Mouse (Mus musculus): ENCODE measurements around the gene Spata3. TPM values are rescaled to one million over a fixed set of nuclear protein-coding genes. Genes with fewer than 3 reads are reported as not detected.
"Not testable (repeated sequence)": the region's sequence is repeated elsewhere in the genome, so short reads cannot be mapped to it uniquely, and the experiment has no call there.

The Spata3 gene
- polyA plus RNA-seq (2015; fragmentation: Nextera tagmentation; extraction: Ambion mirVana), result 0.27 TPM in 1 of 2 replicates, not detected in the other

DNA sequence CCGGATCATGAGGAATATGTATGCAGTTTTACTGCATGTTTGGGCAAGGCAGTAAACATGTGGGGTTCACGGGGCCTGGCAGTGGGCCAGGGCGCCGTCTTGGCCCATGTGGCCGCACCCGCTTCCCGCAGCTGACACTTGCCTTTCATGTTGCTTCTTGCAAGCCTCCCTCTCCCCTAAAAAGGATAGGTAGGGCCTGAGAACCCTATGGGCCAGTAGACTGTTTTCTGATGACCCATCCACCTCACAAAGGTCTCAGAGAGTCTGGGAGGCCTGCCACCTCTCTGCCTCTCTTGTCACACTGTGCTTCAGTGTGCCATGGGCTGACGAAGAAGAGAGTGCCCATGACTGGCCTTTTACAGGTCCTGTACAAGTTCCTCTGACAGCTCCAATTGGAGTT is at the start of gene Spata3:
Gene Spata3, plus strand, starts transcription at position 301 of the 400 bp plus-strand sequence.
- H3K9ac ChIP-seq (replicated peaks), result no peak within 1 kb of the TSS
- 93% methylated on average over 8 of the region's 8 CpGs for WGBS
- ATAC-seq, result no peak

DNA sequence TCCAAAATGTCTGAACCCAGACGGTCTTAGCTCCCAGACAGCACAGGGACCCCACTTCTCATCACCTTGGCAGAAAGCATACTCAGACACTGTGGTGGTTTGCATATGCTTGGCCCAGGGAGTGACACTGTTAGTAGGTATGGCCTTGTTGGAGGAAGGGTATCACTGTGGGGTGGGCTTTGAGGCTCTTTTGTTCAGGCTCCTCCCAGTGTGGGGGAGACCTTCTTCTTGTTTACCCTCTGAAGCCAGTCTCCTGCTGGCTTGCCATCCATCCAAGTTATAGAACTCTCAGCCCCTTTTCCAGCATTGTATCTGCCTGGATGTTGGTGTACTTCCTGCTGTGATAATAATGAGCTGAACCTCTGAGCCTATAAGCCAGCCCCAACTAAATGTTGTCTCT is 47.5 kb upstream of the Spata3 start:
- peak overlapping the region; percentile 45 for H3K27ac ChIP-seq
- ATAC-seq, result no peak

More for the DNA sequence above, at the start of gene Spata3:
- Histone ChIP-seq H3K4me2 (replicated peaks) (no peak within 1 kb of the TSS; the same call in 1 of the 2 replicates), H3K27ac (no peak within 1 kb of the TSS), H3K4me1 (replicated peaks) (peaks cover 12% of the 10 kb centered on the region; the same call in 1 of the 2 replicates), H3K27me3 (peaks cover 39% of the 10 kb centered on the region), H3K9me3 (peaks cover 3% of the 10 kb centered on the region; the same call in 1 of the 2 replicates), H3K36me3 (no peaks in the 10 kb centered on the region), H3K4me3 (replicated peaks) (no peak within 1 kb of the TSS)

DNA sequence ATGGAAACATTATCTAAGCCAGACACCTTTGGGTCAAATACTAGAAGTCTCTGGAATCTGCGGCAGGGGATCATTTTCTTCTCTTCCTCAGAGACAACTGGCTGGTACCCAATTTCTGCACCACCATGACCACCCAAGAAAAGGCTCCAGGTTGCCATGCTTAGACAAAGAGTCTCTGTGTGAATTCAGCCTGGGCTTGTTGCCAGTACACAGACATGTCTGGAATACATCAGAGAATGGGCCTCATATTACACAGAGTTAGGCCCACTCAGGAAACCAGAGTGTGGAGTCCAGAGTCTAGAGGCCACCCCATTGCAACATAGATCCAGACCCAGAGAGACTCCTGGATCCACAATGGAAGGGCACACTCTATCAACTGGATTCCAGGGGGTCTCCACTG is 47.1 kb upstream of the Spata3 start:
- no peak overlapping the region for H3K27ac ChIP-seq
- no peaks in the 10 kb centered on the region for H3K36me3 ChIP-seq
- no peak overlapping the region for H3K4me2 ChIP-seq (replicated peaks)
- 71% methylated on average over 1 of the region's 1 CpGs for WGBS
- peak; percentile 43; the same call in 1 of the 2 replicates for ATAC-seq
- H3K4me3 ChIP-seq (replicated peaks), result no peak overlapping the region
- H3K4me1 ChIP-seq (replicated peaks), result no peaks in the 10 kb centered on the region
- no peaks in the 10 kb centered on the region for H3K27me3 ChIP-seq
- H3K9me3 ChIP-seq, result no peaks in the 10 kb centered on the region
- H3K9ac ChIP-seq (replicated peaks), result no peak overlapping the region

More for the DNA sequence above, 47.5 kb upstream of the Spata3 start:
- Histone ChIP-seq H3K4me3 (replicated peaks) (no peak overlapping the region), H3K4me1 (replicated peaks) (no peaks in the 10 kb centered on the region), H3K27me3 (no peaks in the 10 kb centered on the region), H3K36me3 (no peaks in the 10 kb centered on the region), H3K9me3 (no peaks in the 10 kb centered on the region), H3K9ac (replicated peaks) (no peak overlapping the region), H3K4me2 (replicated peaks) (no peak overlapping the region)
- WGBS, result 63% methylated on average over 1 of the region's 1 CpGs

DNA sequence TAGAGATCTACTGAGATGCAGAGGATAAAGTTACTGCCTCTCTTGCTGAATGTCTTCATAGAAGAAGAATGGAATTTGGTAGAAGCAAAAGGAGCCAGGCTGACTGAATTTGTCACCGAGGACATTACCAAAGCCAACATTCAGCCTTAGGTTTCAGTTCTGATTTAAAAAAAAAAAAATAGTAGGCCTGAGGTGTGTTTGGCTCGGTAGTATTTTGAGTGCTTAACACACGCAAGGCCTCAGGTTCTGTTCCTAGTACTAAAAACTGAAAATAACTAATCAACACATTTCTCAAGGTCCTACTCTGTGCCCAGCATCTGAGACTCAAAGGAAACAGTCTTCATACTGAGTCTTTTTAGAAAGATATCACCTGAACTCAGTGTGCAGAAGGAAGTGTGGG is 45.5 kb upstream of the Spata3 start:
- H3K36me3 ChIP-seq, result no peaks in the 10 kb centered on the region
- H3K4me1 ChIP-seq (replicated peaks), result no peaks in the 10 kb centered on the region
- WGBS, result 92% methylated on average over 3 of the region's 3 CpGs
- ATAC-seq, result no peak
- H3K27me3 ChIP-seq, result no peaks in the 10 kb centered on the region
- no peaks in the 10 kb centered on the region for H3K9me3 ChIP-seq
- no peak overlapping the region for H3K27ac ChIP-seq
- H3K4me3 ChIP-seq (replicated peaks), result no peak overlapping the region
- no peak overlapping the region for H3K9ac ChIP-seq (replicated peaks)
- no peak overlapping the region for H3K4me2 ChIP-seq (replicated peaks)

DNA sequence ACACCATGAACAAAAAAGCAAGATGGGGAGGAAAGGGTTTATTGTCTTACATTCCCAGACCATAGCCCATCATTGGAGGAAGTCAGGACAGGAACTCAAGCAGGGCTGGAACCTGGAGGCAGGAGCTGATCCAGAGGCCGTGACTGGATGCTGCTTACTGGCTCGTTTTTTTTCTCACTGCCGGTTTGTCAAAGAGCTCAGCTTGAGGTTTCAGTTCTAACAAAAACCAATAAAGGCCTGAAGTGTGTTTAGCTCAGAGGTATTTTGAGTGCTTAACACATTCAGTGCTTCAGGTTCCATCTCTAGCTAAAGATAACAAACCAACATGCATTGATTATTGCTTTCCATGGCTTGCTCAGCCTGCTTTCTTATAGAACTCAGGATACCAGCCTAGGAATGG is 44.3 kb upstream of the Spata3 start:
- Histone ChIP-seq H3K9me3 (no peaks in the 10 kb centered on the region), H3K27ac (no peak overlapping the region), H3K36me3 (no peaks in the 10 kb centered on the region), H3K4me3 (replicated peaks) (no peak overlapping the region), H3K4me2 (replicated peaks) (no peak overlapping the region), H3K9ac (replicated peaks) (no peak overlapping the region), H3K4me1 (replicated peaks) (no peaks in the 10 kb centered on the region), H3K27me3 (no peaks in the 10 kb centered on the region)
- ATAC-seq, result no peak
- WGBS, result 76% methylated on average over 3 of the region's 3 CpGs

DNA sequence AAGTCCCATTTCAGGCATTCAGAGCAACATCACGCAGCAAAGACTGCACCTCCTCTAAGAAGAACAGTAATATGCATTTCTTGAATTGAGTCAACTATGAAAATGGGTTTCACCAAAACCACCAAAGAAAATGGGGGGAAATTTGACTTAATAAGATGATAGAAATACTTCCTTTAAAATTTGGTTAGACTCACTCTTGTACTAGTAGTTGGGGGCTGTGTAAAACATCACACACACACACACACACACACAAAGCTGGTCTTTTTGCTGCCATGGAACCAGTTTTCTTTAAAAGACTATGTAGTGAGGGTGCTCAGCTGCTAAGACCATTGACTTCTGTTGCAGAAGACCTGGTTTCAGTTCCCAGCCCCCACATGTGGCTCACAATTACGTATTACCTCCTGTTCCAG is 43.1 kb upstream of the Spata3 start:
- Histone ChIP-seq H3K27ac (no peak overlapping the region), H3K9me3 (no peaks in the 10 kb centered on the region), H3K9ac (replicated peaks) (no peak overlapping the region), H3K27me3 (no peaks in the 10 kb centered on the region), H3K4me2 (replicated peaks) (no peak overlapping the region), H3K4me1 (replicated peaks) (no peaks in the 10 kb centered on the region), H3K4me3 (replicated peaks) (no peak overlapping the region), H3K36me3 (no peaks in the 10 kb centered on the region)
- WGBS, result 88% methylated on average over 2 of the region's 2 CpGs
- ATAC-seq, result no peak

DNA sequence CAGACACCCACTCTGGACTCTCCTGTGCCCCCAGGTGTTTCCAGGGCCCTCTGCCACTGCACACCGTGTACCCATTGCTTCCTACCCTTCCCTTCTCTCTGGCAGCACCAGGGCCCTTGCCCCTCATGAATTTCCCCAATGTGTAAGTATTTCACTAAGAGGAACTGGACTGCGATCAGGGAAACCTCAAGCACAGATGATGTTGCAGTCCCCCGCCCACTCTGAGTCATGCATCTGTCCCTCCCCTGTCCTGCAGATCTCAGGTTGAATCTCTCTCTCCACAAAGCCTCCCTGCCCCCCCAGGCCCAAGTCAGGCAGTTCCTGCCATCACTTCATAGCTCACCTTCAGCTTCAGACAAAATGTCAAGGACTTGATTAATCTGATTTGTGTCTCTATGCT is 38.9 kb upstream of the Spata3 start:
- Histone ChIP-seq H3K4me2 (replicated peaks) (no peak overlapping the region), H3K27me3 (no peaks in the 10 kb centered on the region), H3K36me3 (no peaks in the 10 kb centered on the region), H3K4me3 (replicated peaks) (no peak overlapping the region), H3K4me1 (replicated peaks) (0 out of 2 replicates have a peak, but pooled peaks cover 3% of the 10 kb centered on the region), H3K9me3 (no peaks in the 10 kb centered on the region), H3K27ac (no peak overlapping the region), H3K9ac (replicated peaks) (no peak overlapping the region)
- no peak for ATAC-seq
- 78% methylated on average over 3 of the region's 3 CpGs for WGBS

DNA sequence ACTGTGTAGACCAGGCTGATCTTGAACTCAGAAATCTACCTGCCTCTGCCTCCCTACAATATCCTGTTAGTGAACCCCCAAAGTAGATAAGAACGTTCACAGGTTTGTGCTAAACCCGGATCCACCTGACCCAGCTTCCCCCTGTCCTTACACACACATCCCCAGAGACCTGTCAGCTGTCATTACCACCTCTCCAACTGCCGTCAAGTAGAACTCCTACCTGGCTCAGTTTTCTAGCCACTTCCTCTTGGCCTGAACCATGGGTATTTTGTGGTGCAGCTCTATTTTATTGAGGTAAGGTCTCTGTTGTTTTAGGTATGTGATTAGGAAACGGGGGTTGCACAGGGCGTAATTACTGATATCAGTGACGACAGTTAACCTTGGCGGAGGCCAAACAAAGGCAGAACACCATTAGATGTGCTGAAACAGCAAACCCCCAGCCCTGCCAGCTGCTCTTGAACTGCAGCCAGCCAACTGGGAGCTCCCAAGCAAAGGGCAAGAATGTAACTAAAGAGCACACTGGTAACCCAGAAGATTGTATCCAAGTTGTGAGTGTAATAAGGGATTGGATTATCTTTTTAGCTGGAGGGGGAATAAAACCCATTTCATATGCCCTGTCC is 34.8 kb upstream of the Spata3 start:
- Histone ChIP-seq H3K27me3 (no peaks in the 10 kb centered on the region), H3K4me1 (replicated peaks) (0 out of 2 replicates have a peak, but pooled peaks cover 3% of the 10 kb centered on the region), H3K4me2 (replicated peaks) (no peak overlapping the region), H3K4me3 (replicated peaks) (no peak overlapping the region), H3K27ac (no peak overlapping the region), H3K36me3 (no peaks in the 10 kb centered on the region), H3K9ac (replicated peaks) (no peak overlapping the region), H3K9me3 (no peaks in the 10 kb centered on the region)
- WGBS, result 76% methylated on average over 7 of the region's 7 CpGs
- no peak for ATAC-seq

DNA sequence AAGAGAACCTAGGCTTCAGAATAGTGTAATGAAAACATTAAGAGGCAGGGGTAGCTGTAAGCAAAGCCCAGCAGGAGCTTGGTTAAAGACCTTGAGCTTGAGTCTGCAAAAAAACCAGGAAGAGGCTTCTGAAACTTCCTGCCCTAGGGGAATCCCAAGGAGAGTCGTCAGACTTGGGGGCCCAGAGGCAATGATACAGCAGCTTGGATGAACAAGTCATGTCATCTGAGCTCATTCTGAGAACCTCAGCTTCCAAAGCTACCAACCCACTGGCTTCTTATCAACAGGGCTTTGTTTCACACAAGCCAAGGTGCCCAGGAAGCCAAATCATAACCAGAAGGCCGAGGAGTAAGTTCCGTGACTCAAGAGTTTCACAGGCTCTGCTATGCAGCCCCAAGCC is 30.8 kb upstream of the Spata3 start:
- Histone ChIP-seq H3K36me3 (no peaks in the 10 kb centered on the region), H3K27me3 (no peaks in the 10 kb centered on the region), H3K4me1 (replicated peaks) (0 out of 2 replicates have a peak, but pooled peaks cover 3% of the 10 kb centered on the region), H3K4me2 (replicated peaks) (no peak overlapping the region), H3K27ac (no peak overlapping the region), H3K4me3 (replicated peaks) (no peak overlapping the region), H3K9ac (replicated peaks) (no peak overlapping the region), H3K9me3 (no peaks in the 10 kb centered on the region)
- no peak for ATAC-seq
- 89% methylated on average over 3 of the region's 3 CpGs for WGBS

DNA sequence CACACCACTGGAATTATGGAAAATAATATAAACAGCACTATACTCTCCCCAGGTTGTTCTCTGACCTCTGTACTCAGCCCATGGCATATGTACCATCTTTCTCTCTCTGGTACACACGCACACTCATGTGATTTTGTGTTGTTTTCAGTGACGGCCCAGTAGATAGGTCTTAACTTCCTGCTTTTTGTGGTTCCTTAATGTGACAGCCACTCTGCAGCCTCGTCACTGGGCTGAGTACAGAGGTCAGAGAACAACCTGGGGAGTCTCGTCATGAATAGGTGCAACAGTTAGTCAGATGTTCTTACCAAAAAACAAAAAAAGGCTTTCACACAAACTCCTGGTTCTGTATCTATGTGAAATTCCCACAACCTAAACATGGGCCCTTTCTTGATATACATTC is 28.3 kb upstream of the Spata3 start:
- no peak overlapping the region for H3K9ac ChIP-seq (replicated peaks)
- no peak for ATAC-seq
- no peak overlapping the region for H3K27ac ChIP-seq
- no peak overlapping the region for H3K4me3 ChIP-seq (replicated peaks)
- no peaks in the 10 kb centered on the region for H3K36me3 ChIP-seq
- no peak overlapping the region for H3K4me2 ChIP-seq (replicated peaks)
- no peaks in the 10 kb centered on the region for H3K27me3 ChIP-seq
- no peaks in the 10 kb centered on the region for H3K4me1 ChIP-seq (replicated peaks)
- WGBS, result 77% methylated on average over 4 of the region's 4 CpGs
- H3K9me3 ChIP-seq, result no peaks in the 10 kb centered on the region

DNA sequence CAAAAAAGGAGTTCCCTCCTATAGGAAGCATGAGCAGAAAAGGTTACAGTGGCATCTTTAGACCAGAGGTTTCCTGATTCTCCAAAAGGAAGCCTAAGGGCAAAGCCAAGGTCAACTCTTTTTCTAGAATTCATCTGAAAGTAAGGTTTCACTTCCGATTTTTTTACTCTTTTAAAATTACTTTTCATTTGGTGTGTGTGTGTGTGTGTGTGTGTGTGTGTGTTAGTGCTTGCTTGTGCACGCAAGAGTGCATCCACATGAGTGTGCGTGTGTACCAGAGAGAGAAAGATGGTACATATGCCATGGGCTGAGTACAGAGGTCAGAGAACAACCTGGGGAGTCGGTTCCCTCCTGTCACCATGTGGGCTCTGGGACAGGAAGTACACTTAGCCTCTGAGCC is 27.7 kb upstream of the Spata3 start:
- not testable (repeated sequence) for H3K4me1 ChIP-seq (replicated peaks); H3K27ac ChIP-seq; ATAC-seq; H3K27me3 ChIP-seq; H3K4me3 ChIP-seq (replicated peaks); H3K4me2 ChIP-seq (replicated peaks); H3K36me3 ChIP-seq; H3K9me3 ChIP-seq; H3K9ac ChIP-seq (replicated peaks)
- WGBS, result 88% methylated on average over 4 of the region's 4 CpGs

DNA sequence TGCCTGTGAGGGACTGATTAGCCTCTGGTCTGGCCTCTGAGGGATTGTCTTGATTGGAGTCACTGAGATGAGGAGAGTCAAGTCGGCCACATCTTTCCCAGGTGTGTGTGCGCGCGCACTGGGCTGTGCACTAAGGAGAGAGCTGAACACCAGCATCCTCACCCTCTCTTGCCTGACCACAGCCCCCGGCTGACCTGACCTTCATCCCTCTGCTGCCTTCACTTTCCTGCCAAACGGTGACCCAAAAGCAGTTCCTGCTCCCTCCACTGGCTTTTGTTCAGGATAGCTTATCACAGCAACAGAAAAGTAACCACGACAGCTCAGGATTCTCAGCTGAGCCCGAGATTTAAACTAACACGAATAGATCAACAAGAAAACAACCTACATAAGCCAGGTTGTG is 24.4 kb upstream of the Spata3 start:
- no peak for ATAC-seq
- no peak overlapping the region for H3K27ac ChIP-seq
- H3K4me3 ChIP-seq (replicated peaks), result no peak overlapping the region
- H3K4me1 ChIP-seq (replicated peaks), result no peaks in the 10 kb centered on the region
- H3K27me3 ChIP-seq, result no peaks in the 10 kb centered on the region
- no peaks in the 10 kb centered on the region for H3K36me3 ChIP-seq
- 89% methylated on average over 9 of the region's 9 CpGs for WGBS
- H3K4me2 ChIP-seq (replicated peaks), result no peak overlapping the region
- H3K9me3 ChIP-seq, result no peaks in the 10 kb centered on the region
- no peak overlapping the region for H3K9ac ChIP-seq (replicated peaks)

DNA sequence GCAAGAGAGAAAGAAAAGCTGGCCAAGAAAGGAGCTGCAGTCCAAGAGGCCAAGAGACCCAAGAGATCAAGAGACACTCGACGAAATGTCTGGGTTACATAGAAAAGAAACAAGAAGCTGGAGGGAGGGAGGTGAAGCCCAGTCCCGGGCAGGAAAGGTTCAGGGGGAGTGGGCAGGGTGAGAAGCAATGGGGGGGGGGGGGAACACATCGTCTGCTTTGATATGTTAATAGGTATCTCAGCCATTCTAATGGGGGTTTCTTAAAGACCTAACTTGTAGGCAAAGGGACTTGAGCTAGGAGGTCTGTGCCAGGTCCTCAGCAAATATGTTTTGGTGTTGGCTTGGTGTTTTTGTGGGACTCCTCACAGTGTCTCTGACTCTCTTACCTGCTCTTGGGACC is 23.1 kb upstream of the Spata3 start:
- WGBS, result 69% methylated on average over 4 of the region's 4 CpGs
- Histone ChIP-seq H3K4me3 (replicated peaks) (no peak overlapping the region), H3K27me3 (no peaks in the 10 kb centered on the region), H3K9ac (replicated peaks) (no peak overlapping the region), H3K9me3 (no peaks in the 10 kb centered on the region), H3K4me2 (replicated peaks) (no peak overlapping the region), H3K4me1 (replicated peaks) (no peaks in the 10 kb centered on the region), H3K36me3 (no peaks in the 10 kb centered on the region), H3K27ac (no peak overlapping the region)
- no peak for ATAC-seq
